Mouse (Mus musculus) left cerebral cortex, postnatal 36 days (tissue): ENCODE measurements around the gene Rmi1. TPM values are rescaled to one million over a fixed set of nuclear protein-coding genes. Genes with fewer than 3 reads are reported as not detected.
"Not testable (repeated sequence)": the region's sequence is repeated elsewhere in the genome, so short reads cannot be mapped to it uniquely, and the experiment has no call there.

ENCODE experiments used
- DNase-seq, 2 experiments: peaks; one replicate each; pipeline ENCODE4 v3.0.0; 2021 to 2022; ENCODE audit warnings: low spot score in 2 of 2, mixed read lengths in 1 of 2
- intact Hi-C: fragments of 180-260 bp; cut with DNase I; formaldehyde crosslinking; loops from one replicate; pipeline ENCODE4 v1.15.1; 2025
- microRNA-seq: library from miRNA; unstranded; fragments of <30 nt; microRNA quantifications from one replicate; pipeline ENCODE4 v1.2.0, GENCODE M21; 2022
- total RNA-seq, 2 experiments: library from RNA; stranded (reverse); gene quantifications; 2 replicates each; pipeline ENCODE4 v1.2.3; 2021

Rmi1 gene
- total RNA-seq, 2 experiments from 2014 or later = 11.6 to 13.8 TPM

GRCm38 (mm10) chr13:58452651-58453413, 50.8 kb downstream of the Rmi1 start:
- intact Hi-C loops = no loop called here

DNA sequence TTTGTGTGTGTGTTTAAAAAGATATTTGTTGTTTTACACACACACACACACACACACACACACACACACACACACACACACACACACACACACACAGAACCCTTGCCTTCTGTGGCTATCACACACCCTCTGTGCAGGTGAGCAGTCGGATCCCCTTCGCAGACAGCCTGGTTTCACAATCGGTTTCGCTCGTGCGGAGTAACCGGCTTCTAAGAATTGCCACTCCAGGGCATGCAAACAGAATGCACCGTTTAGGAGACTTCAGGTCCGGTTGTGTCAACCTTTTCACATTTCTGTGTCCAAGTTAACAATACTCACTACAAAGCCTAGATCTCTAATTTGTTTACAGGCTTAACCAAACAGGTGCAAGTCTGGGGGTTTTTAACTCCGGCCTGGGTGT, 51.5 kb downstream of the Rmi1 start:
- no peak for DNase-seq
- intact Hi-C loops = no loop called here

More at GRCm38 (mm10) chr13:58452651-58453413, 50.8 kb downstream of the Rmi1 start:
- no peak for DNase-seq

DNA sequence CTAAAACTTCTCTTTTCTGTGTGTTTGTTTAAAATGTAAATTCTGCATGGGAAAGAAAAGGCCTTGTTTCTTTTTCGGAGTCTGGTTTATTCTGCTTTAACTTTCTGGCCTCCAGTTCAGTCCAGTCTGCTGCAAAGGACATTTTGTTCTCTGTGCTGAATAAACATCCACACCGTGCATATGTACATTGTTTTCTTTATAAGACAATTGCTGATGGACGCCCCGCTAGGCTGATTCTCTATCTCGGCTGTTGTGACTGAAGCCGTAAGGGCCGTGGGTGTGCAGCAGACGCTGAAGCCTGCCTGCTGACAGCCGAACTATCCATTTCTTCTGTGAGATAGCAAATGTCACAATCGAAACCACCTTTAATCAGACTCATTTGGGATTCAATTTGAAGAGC, 54.5 kb downstream of the Rmi1 start:
- no peak for DNase-seq
- intact Hi-C loops = no loop called here

- DNase-seq, intact Hi-C loops: not testable (repeated sequence)
These were observed 56.8 kb downstream of the Rmi1 start for GRCm38 (mm10) chr13:58458811-58459210.

Small RNAs within 50 kb of the gene (microRNA-seq; reads per million reads assigned to microRNA genes)
- 54.6 reads per million, percentile 51 among the genes with 10 or more reads in this experiment for gene Mir7-1

Other genes with a start within 250 kb of the Rmi1 start
- 10 to 100 TPM; 27.0 to 27.1 TPM for gene Idnk, start 244.6 kb upstream of the Rmi1 start, total RNA-seq
- 100 to 1,000 TPM; 137 to 144 TPM for gene Ubqln1, start 186.6 kb upstream of the Rmi1 start, total RNA-seq
- 10 to 100 TPM; 17.3 to 19.1 TPM for gene Gkap1, start 126.5 kb upstream of the Rmi1 start, total RNA-seq
- gene Kif27, start 43.1 kb upstream of the Rmi1 start, total RNA-seq = 1 to 10 TPM; 2.7 to 3.2 TPM
- gene 2210016F16Rik, start 17.0 kb upstream of the Rmi1 start, total RNA-seq = 1 to 10 TPM; 7.1 to 7.4 TPM
- 100 to 1,000 TPM; 576 to 584 TPM for gene Hnrnpk, start 1.1 kb downstream of the Rmi1 start, total RNA-seq
- gene Slc28a3, start 208.6 kb downstream of the Rmi1 start, total RNA-seq = under 1 TPM in 1 of 2 experiments, not detected in 1; 0.09 TPM